Mouse (Mus musculus): Measurements from ENCODE around the gene Relt. TPM values are rescaled to one million over a fixed set of nuclear protein-coding genes. Genes with fewer than 3 reads are reported as not detected.

The Relt gene
- polyA plus RNA-seq (2012; rRNA removed), result 3.3 and 4.9 TPM in 2 replicates

GRCm38 (mm10) chr7:100862828-100863638 lies at the start of gene Relt:
Gene Relt (minus strand): TSS chr7:100863446.

Other genes with a start within 250 kb of the Relt start
- gene Plekhb1, start 201.0 kb downstream of the Relt start, polyA plus RNA-seq (2012; rRNA removed), result 20.1 and 24.3 TPM in 2 replicates
- 21.9 and 23.5 TPM in 2 replicates for gene Fam168a, start 156.8 kb downstream of the Relt start, polyA plus RNA-seq (2012; rRNA removed)
- 8.5 and 8.9 TPM in 2 replicates for gene Arhgef17, start 68.7 kb upstream of the Relt start, polyA plus RNA-seq (2012; rRNA removed)
- 8.1 and 12.0 TPM in 2 replicates for gene P2ry6, start 111.2 kb upstream of the Relt start, polyA plus RNA-seq (2012; rRNA removed)
- 2.9 and 3.5 TPM in 2 replicates for gene P2ry2, start 149.4 kb upstream of the Relt start, polyA plus RNA-seq (2012; rRNA removed)
- gene Fchsd2, start 229.4 kb upstream of the Relt start, polyA plus RNA-seq (2012; rRNA removed), result 2.3 and 2.5 TPM in 2 replicates